Mouse (Mus musculus): ENCODE data around the gene Tjp2. TPM values are rescaled to one million over a fixed set of nuclear protein-coding genes. Genes with fewer than 3 reads are reported as not detected.
"Not testable (repeated sequence)": the region's sequence is repeated elsewhere in the genome, so short reads cannot be mapped to it uniquely, and the experiment has no call there.

Tjp2 gene
- polyA plus RNA-seq, 1 experiment = 19.3 TPM

GRCm38 (mm10) chr19:24241799-24242546 is 17.1 kb upstream of the Tjp2 start:
- TF ChIP-seq POLR2A (IDR thresholded peaks at IDR 0.05; ENCODE audit: control insufficient read depth, low read depth, low read length) (no peak), CTCF (IDR thresholded peaks at IDR 0.05; ENCODE audit: control insufficient read depth, insufficient read depth, insufficient replicate concordance, low read depth, low read length) (no peak)
- H3K27me3 ChIP-seq (ENCODE audit: control insufficient read depth, insufficient read depth, low read length) = no peaks in the 10 kb centered on the region
- H3K4me1 ChIP-seq (ENCODE audit: control insufficient read depth, insufficient read depth, low read length) = peaks cover 3% of the 10 kb centered on the region; the same call in 1 of the 2 replicates

DNA sequence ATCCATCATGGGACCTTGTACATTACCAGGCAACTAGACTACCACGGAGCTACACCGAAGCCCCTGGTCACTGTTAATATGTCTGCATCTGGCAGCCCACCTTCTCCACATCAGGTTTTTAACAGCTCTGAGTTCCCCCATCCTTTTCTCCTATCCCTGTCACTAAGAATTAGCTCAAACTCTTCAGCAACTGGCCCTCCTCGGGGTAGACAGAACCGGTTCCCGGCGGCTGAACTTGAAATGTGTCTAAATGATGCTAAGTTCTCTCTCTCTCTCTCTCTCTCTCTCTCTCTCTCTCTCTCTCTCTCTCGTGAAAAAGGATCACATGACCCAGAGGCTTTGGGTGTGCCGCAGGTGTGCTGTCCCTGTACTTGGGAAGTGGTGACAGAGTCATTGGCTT is 16.4 kb upstream of the Tjp2 start:
- TF ChIP-seq POLR2A (IDR thresholded peaks at IDR 0.05; ENCODE audit: control insufficient read depth, low read depth, low read length) (no peak), CTCF (IDR thresholded peaks at IDR 0.05; ENCODE audit: control insufficient read depth, insufficient read depth, insufficient replicate concordance, low read depth, low read length) (no peak)
- H3K27me3 ChIP-seq (ENCODE audit: control insufficient read depth, insufficient read depth, low read length) = no peaks in the 10 kb centered on the region

More at GRCm38 (mm10) chr19:24241799-24242546, 17.1 kb upstream of the Tjp2 start:
- no peak overlapping the region for H3K4me3 ChIP-seq (ENCODE audit: control insufficient read depth, low read depth, low read length)
- H3K27ac ChIP-seq (ENCODE audit: control insufficient read depth, insufficient read depth, low read depth, low read length) = no peak overlapping the region
- no peaks in the 10 kb centered on the region for H3K36me3 ChIP-seq (ENCODE audit: control insufficient read depth, insufficient read depth, low read length)

DNA sequence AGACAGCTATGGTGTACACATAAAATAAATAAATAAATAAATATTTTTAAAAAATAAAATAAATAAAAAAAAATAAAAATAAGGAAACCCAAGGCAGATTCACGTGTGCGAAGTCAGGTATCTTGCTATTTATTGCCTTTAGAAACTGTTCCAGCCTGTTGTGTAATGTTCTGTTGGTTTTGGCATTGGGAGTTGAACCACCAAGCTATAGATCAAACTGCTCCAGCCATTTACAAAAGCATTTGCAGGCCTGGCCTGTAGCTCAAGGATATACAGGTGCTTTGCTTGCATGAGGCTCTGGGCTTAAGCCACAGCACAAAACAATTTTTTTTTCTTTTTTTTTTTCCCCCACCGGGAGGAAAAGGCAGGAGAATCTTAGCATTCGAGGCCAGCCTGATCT is 13.2 kb upstream of the Tjp2 start:
- H3K4me1 ChIP-seq (ENCODE audit: control insufficient read depth, insufficient read depth, low read length) = peaks cover 3% of the 10 kb centered on the region; the same call in 1 of the 2 replicates
- H3K4me3 ChIP-seq (ENCODE audit: control insufficient read depth, low read depth, low read length) = no peak overlapping the region
- no peak overlapping the region for H3K27ac ChIP-seq (ENCODE audit: control insufficient read depth, insufficient read depth, low read depth, low read length)
- TF ChIP-seq POLR2A (IDR thresholded peaks at IDR 0.05; ENCODE audit: control insufficient read depth, low read depth, low read length) (no peak), CTCF (IDR thresholded peaks at IDR 0.05; ENCODE audit: control insufficient read depth, insufficient read depth, insufficient replicate concordance, low read depth, low read length) (no peak)
- no peaks in the 10 kb centered on the region for H3K36me3 ChIP-seq (ENCODE audit: control insufficient read depth, insufficient read depth, low read length)
- H3K27me3 ChIP-seq (ENCODE audit: control insufficient read depth, insufficient read depth, low read length) = no peaks in the 10 kb centered on the region

More for the DNA sequence above, 16.4 kb upstream of the Tjp2 start:
- H3K4me1 ChIP-seq (ENCODE audit: control insufficient read depth, insufficient read depth, low read length) = peaks cover 3% of the 10 kb centered on the region; the same call in 1 of the 2 replicates
- H3K36me3 ChIP-seq (ENCODE audit: control insufficient read depth, insufficient read depth, low read length) = no peaks in the 10 kb centered on the region
- H3K4me3 ChIP-seq (ENCODE audit: control insufficient read depth, low read depth, low read length) = no peak overlapping the region
- H3K27ac ChIP-seq (ENCODE audit: control insufficient read depth, insufficient read depth, low read depth, low read length) = no peak overlapping the region

GRCm38 (mm10) chr19:24232356-24232755 is 7.5 kb upstream of the Tjp2 start:
- not testable (repeated sequence) for H3K27me3 ChIP-seq (ENCODE audit: control insufficient read depth, insufficient read depth, low read length); H3K4me1 ChIP-seq (ENCODE audit: control insufficient read depth, insufficient read depth, low read length); H3K4me3 ChIP-seq (ENCODE audit: control insufficient read depth, low read depth, low read length); H3K36me3 ChIP-seq (ENCODE audit: control insufficient read depth, insufficient read depth, low read length); H3K27ac ChIP-seq (ENCODE audit: control insufficient read depth, insufficient read depth, low read depth, low read length)

- Histone ChIP-seq H3K27me3 (ENCODE audit: control insufficient read depth, insufficient read depth, low read length) (no peaks in the 10 kb centered on the region), H3K27ac (ENCODE audit: control insufficient read depth, insufficient read depth, low read depth, low read length) (no peak overlapping the region), H3K4me1 (ENCODE audit: control insufficient read depth, insufficient read depth, low read length) (peaks cover 8% of the 10 kb centered on the region), H3K4me3 (ENCODE audit: control insufficient read depth, low read depth, low read length) (peak overlapping the region; percentile 78), H3K36me3 (ENCODE audit: control insufficient read depth, insufficient read depth, low read length) (no peaks in the 10 kb centered on the region)
- no peak for TF ChIP-seq POLR2A (IDR thresholded peaks at IDR 0.05; ENCODE audit: control insufficient read depth, low read depth, low read length)
- no peak for TF ChIP-seq CTCF (IDR thresholded peaks at IDR 0.05; ENCODE audit: control insufficient read depth, insufficient read depth, insufficient replicate concordance, low read depth, low read length)
Measured at GRCm38 (mm10) chr19:24225305-24225696, 471 bp upstream of the Tjp2 start.

GRCm38 (mm10) chr19:24223851-24224251 is 979 bp downstream of the Tjp2 start:
- Histone ChIP-seq H3K4me3 (ENCODE audit: control insufficient read depth, low read depth, low read length) (peak overlapping the region; percentile 78), H3K36me3 (ENCODE audit: control insufficient read depth, insufficient read depth, low read length) (no peaks in the 10 kb centered on the region), H3K27ac (ENCODE audit: control insufficient read depth, insufficient read depth, low read depth, low read length) (no peak overlapping the region), H3K4me1 (ENCODE audit: control insufficient read depth, insufficient read depth, low read length) (peaks cover 8% of the 10 kb centered on the region), H3K27me3 (ENCODE audit: control insufficient read depth, insufficient read depth, low read length) (no peaks in the 10 kb centered on the region)
- TF ChIP-seq POLR2A (IDR thresholded peaks at IDR 0.05; ENCODE audit: control insufficient read depth, low read depth, low read length) (no peak), CTCF (IDR thresholded peaks at IDR 0.05; ENCODE audit: control insufficient read depth, insufficient read depth, insufficient replicate concordance, low read depth, low read length) (no peak)

DNA sequence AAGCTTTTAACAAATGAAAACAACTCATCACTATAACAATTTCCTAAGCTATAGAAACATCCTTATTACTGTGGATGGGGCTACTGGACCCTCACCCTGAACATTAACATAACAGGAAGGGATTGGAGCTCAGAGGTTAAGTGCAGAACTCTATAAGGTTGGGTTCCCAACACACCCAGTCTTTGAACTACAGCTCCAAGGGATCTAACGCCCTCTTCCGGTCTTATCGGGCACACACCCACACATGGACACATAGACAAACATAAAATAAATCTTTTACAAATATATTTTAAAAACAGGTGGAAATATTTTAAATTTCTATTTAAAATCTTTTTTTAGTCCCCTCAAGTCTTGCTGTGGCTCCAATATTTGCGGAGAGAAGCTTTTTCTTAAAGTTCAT is 3.4 kb downstream of the Tjp2 start:
- Histone ChIP-seq H3K27me3 (ENCODE audit: control insufficient read depth, insufficient read depth, low read length) (no peaks in the 10 kb centered on the region), H3K4me3 (ENCODE audit: control insufficient read depth, low read depth, low read length) (no peak overlapping the region), H3K27ac (ENCODE audit: control insufficient read depth, insufficient read depth, low read depth, low read length) (no peak overlapping the region), H3K4me1 (ENCODE audit: control insufficient read depth, insufficient read depth, low read length) (peaks cover 8% of the 10 kb centered on the region), H3K36me3 (ENCODE audit: control insufficient read depth, insufficient read depth, low read length) (no peaks in the 10 kb centered on the region)
- TF ChIP-seq POLR2A (IDR thresholded peaks at IDR 0.05; ENCODE audit: control insufficient read depth, low read depth, low read length) (no peak), CTCF (IDR thresholded peaks at IDR 0.05; ENCODE audit: control insufficient read depth, insufficient read depth, insufficient replicate concordance, low read depth, low read length) (no peak)

Data from testis, adult 2 months (tissue).